Mouse (Mus musculus) stomach, embryonic 15.5 days (tissue): ENCODE measurements around the gene Anapc4. TPM values are rescaled to one million over a fixed set of nuclear protein-coding genes. Genes with fewer than 3 reads are reported as not detected.

Experiments used
- ATAC-seq: fragments of 200-750 bp; cut with Nextera tagmentation; 2 replicates; pipeline ENCODE4 v1.8.0; 2017; ENCODE audit warnings: low read depth, moderate number of reproducible peaks, moderate TSS enrichment; ENCODE audit not compliant: insufficient read depth, low FRiP score
- H3K27ac ChIP-seq: fragments of 300-500 bp; sonication (generic); 2 replicates; pipeline ENCODE4 v1.5.1; 2015; ENCODE audit warnings: mild to moderate bottlenecking, inconsistent platforms
- H3K27me3 ChIP-seq: fragments of 300-500 bp; sonication (generic); replicated peaks from 2 replicates; pipeline ENCODE4 v1.6.1; 2015; ENCODE audit warnings: inconsistent platforms
- H3K36me3 ChIP-seq: fragments of 300-500 bp; sonication (generic); 2 replicates; pipeline ENCODE4 v1.6.1; 2015; ENCODE audit warnings: inconsistent platforms
- H3K4me1 ChIP-seq: fragments of 300-500 bp; sonication (generic); 2 replicates; pipeline ENCODE4 v1.6.1; 2015; ENCODE audit warnings: inconsistent platforms
- H3K4me2 ChIP-seq: fragments of 300-500 bp; sonication (generic); 2 replicates; pipeline ENCODE4 v1.6.1; 2015; ENCODE audit warnings: mild to moderate bottlenecking, inconsistent platforms
- H3K4me3 ChIP-seq: fragments of 300-500 bp; sonication (generic); replicated peaks from 2 replicates; pipeline ENCODE4 v1.5.1; 2015; ENCODE audit warnings: inconsistent platforms
- H3K9ac ChIP-seq: fragments of 300-500 bp; sonication (generic); 2 replicates; pipeline ENCODE4 v1.6.1; 2015; ENCODE audit warnings: inconsistent platforms
- H3K9me3 ChIP-seq: fragments of 300-500 bp; sonication (generic); 2 replicates; pipeline ENCODE4 v1.6.1; 2016; ENCODE audit warnings: inconsistent platforms
- WGBS: fragments of 180-500 bp; shearing (Covaris S2); methylation state at CpG from one replicate; pipeline ENCODE4 v1.1.7; 2015; 5-methylcytosine and 5-hydroxymethylcytosine counted together
- polyA plus RNA-seq: library from polyadenylated mRNA; unstranded; fragments of >200 nt; fragmentation: Nextera tagmentation; extraction: Ambion mirVana; gene quantifications from 2 replicates; pipeline ENCODE4 v1.2.1, GENCODE M21; 2015

Gene Anapc4
- polyA plus RNA-seq, 1 experiment from 2014 or later = 86.1 TPM

DNA sequence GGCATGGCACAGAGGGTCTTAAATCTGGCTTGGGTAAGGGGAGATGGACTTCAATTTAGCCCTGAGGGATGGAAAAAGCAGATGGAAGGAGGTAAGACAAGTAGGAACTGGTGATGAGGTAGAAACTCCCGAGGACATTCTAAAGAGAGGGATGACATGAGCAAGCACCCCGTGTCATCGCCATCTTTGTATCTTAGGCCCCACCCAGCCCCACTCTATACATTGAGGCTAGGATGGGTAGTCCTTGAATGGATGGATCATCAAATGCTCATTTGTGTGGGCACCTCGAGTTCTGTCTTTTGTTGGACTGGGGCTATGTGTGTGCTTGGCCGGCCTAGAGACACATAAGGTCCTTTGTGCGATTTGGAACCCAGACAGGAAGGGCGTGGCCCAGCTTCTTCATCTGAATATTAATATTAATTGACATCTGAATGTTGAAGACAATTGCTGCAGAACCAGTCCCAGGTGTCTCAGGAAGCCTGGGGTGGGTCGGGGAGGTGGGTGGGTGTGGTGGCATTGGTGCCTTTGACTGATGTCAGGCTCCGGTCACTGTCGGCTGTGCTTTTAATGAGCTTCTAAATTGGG, 77.6 kb downstream of the Anapc4 start:
- no peak for ATAC-seq
- no peaks in the 10 kb centered on the region; the same call in 1 of the 2 replicates for H3K4me1 ChIP-seq
- H3K4me2 ChIP-seq = no peak overlapping the region
- no peaks in the 10 kb centered on the region for H3K27me3 ChIP-seq
- H3K36me3 ChIP-seq = no peaks in the 10 kb centered on the region
- WGBS = 85% methylated on average over 10 of the region's 10 CpGs
- H3K4me3 ChIP-seq = no peak overlapping the region
- H3K9me3 ChIP-seq = no peaks in the 10 kb centered on the region
- no peak overlapping the region for H3K9ac ChIP-seq
- no peak overlapping the region for H3K27ac ChIP-seq

DNA sequence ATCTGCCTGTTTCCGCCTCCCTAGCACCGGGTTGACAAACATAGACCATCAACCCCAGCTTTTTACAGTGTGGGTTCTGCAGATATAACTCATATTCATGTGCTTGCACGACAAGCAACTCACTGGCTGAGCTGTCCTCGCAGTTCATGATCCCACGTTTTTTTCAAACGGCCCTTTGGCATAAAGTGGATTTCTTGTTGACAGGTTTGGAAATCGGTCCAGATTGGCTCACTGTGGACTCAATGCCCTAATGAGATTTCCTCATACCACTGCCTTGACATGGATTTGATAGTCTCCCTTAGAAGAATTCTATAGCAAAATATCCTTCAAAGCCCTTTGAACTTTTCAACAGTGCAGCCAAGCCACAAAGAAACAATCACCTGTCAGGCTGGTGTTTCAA, 79.9 kb downstream of the Anapc4 start:
- WGBS = 77% methylated on average over 7 of the region's 7 CpGs
- no peaks in the 10 kb centered on the region; the same call in 1 of the 2 replicates for H3K4me1 ChIP-seq
- H3K9ac ChIP-seq = no peak overlapping the region
- H3K4me3 ChIP-seq = no peak overlapping the region
- no peaks in the 10 kb centered on the region for H3K9me3 ChIP-seq
- no peak for ATAC-seq
- no peaks in the 10 kb centered on the region for H3K27me3 ChIP-seq
- no peak overlapping the region for H3K4me2 ChIP-seq
- no peaks in the 10 kb centered on the region for H3K36me3 ChIP-seq
- H3K27ac ChIP-seq = no peak overlapping the region

DNA sequence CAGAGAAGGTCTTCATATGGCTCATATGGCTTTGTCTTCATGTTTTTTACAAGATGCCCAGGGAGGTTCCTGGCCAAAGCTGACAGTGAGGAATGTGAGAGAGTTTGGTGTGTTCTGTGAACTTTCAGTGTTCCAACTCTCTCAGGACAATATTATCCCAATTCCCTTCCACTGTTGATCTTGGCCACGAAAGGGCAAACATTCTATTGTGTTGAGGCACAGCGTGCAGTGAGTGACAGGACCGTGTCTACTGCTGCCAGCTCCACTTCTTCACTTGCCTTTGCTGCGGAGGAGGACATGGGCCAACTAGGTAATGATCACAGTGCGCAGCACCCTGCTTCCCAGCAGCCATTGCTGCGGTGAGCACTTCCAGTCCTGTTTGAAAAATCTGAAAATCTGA, 82.4 kb downstream of the Anapc4 start:
- Histone ChIP-seq H3K4me1 (no peaks in the 10 kb centered on the region), H3K4me2 (no peak overlapping the region), H3K4me3 (no peak overlapping the region), H3K27me3 (no peaks in the 10 kb centered on the region), H3K9ac (no peak overlapping the region), H3K9me3 (no peaks in the 10 kb centered on the region), H3K36me3 (no peaks in the 10 kb centered on the region), H3K27ac (no peak overlapping the region)
- no peak for ATAC-seq
- 71% methylated on average over 6 of the region's 6 CpGs for WGBS

Other genes with a start within 250 kb of the Anapc4 start
- gene Sepsecs, start 164.3 kb upstream of the Anapc4 start, polyA plus RNA-seq = 9.4 and 10.7 TPM in 2 replicates
- 25.1 and 26.8 TPM in 2 replicates for gene Pi4k2b, start 92.4 kb upstream of the Anapc4 start, polyA plus RNA-seq
- 13.0 and 14.7 TPM in 2 replicates for gene Zcchc4, start 58.6 kb upstream of the Anapc4 start, polyA plus RNA-seq
- 1.4 and 3.8 TPM in 2 replicates for gene Slc34a2, start 204.1 kb downstream of the Anapc4 start, polyA plus RNA-seq